ENCODE assay signal across 22 mouse cellular contexts in the genomic region with DNA sequence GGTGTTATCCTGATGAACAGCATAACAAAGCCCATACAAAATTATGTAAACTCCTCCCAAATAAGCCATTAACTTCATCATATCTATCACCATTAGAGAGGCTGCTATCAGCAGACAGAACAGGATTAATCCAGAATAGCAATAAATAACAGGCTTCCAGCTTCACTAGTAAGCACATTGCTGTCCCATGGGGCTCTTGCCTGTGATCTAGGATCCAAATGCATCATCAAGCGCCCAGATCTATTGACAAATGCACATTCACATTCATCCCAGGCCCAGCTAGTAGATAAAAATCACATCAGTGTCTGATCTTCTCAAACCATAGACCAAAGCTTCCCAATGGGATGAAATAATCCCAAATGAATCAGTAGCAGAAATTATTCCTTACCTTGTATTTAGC.
"Had no signal": no experiment of that assay in that cellular context is flagged by ENCODE, and none has a peak within 500 bp of the region (broad histone marks: within the 10 kb centered on the region; RNA-seq: fewer than 3 reads in every experiment).

No protein-coding gene starts in this region.

- DNase-seq: kidney, adult 11 months; kidney, adult 8-10 months; kidney, postnatal 10 days; kidney, postnatal 36 days; layer of hippocampus, postnatal 36 days; left cerebral cortex, postnatal 4 days; liver, postnatal 0 days; lung, embryonic 14.5 days; thymus, adult 2 months; thymus, postnatal 14 days; thymus, postnatal 4 days had no signal

- H3K27ac ChIP-seq: intestine, embryonic 15.5 days; kidney, embryonic 15.5 days; limb, embryonic 12.5 days; limb, embryonic 15.5 days; liver, embryonic 14.5 days; macrophage; midbrain, embryonic 15.5 days; stomach, postnatal 0 days had no signal

- H3K4me2 ChIP-seq: intestine, embryonic 15.5 days; kidney, embryonic 15.5 days; limb, embryonic 12.5 days; limb, embryonic 15.5 days; liver, embryonic 11.5 days; lung, embryonic 14.5 days; midbrain, embryonic 15.5 days had no signal

- H3K27me3 ChIP-seq: intestine, embryonic 15.5 days; kidney, embryonic 15.5 days; limb, embryonic 12.5 days; limb, embryonic 15.5 days; midbrain, embryonic 15.5 days had no signal

- H3K4me3 ChIP-seq: intestine, embryonic 15.5 days; kidney, embryonic 15.5 days; limb, embryonic 12.5 days; limb, embryonic 15.5 days; midbrain, embryonic 15.5 days; myocyte had no signal

- H3K9me3 ChIP-seq: intestine, embryonic 15.5 days; kidney, embryonic 15.5 days; limb, embryonic 12.5 days; limb, embryonic 15.5 days; midbrain, embryonic 15.5 days had no signal

- H3K9ac ChIP-seq: intestine, embryonic 15.5 days; kidney, embryonic 15.5 days; limb, embryonic 12.5 days; limb, embryonic 15.5 days; liver, embryonic 14.5 days; liver, postnatal 0 days; lung, embryonic 14.5 days; midbrain, embryonic 15.5 days had no signal

- ATAC-seq: intestine, embryonic 15.5 days; liver, postnatal 0 days; lung, postnatal 0 days; midbrain, embryonic 15.5 days had no signal

- H3K4me1 ChIP-seq: intestine, embryonic 15.5 days; kidney, embryonic 15.5 days; limb, embryonic 12.5 days; limb, embryonic 15.5 days; midbrain, embryonic 15.5 days had no signal

- H3K36me3 ChIP-seq: intestine, embryonic 15.5 days; kidney, embryonic 15.5 days; limb, embryonic 12.5 days; limb, embryonic 15.5 days; midbrain, embryonic 15.5 days had no signal
